Mouse (Mus musculus) olfactory bulb, adult 2 months (tissue): ENCODE measurements around the gene Mrpl42. TPM values are rescaled to one million over a fixed set of nuclear protein-coding genes. Genes with fewer than 3 reads are reported as not detected.

Experiments used
- H3K27ac ChIP-seq: fragments of 200-500 bp; 2 replicates; pipeline ENCODE4 v1.5.1; 2012; ENCODE audit warnings: low read depth, low read length; ENCODE audit not compliant: insufficient read depth
- H3K4me1 ChIP-seq: fragments of 200-500 bp; 2 replicates; pipeline ENCODE4 v1.6.1; 2012; ENCODE audit warnings: low read length; ENCODE audit not compliant: control insufficient read depth, insufficient read depth
- H3K4me3 ChIP-seq: fragments of 200-500 bp; 2 replicates; pipeline ENCODE4 v1.5.1; 2012; ENCODE audit warnings: mild to moderate bottlenecking, low read depth, low read length, moderate library complexity; ENCODE audit not compliant: insufficient read depth
- CTCF ChIP-seq: fragments of 200-500 bp; IDR thresholded peaks from 2 replicates; pipeline ENCODE4 v1.5.1; 2012; ENCODE audit warnings: low read depth, mild to moderate bottlenecking, low read length, moderate library complexity; ENCODE audit not compliant: insufficient read depth
- POLR2A ChIP-seq: fragments of 200-500 bp; IDR thresholded peaks from 2 replicates; pipeline ENCODE4 v1.6.1; 2012; ENCODE audit warnings: mild to moderate bottlenecking, low read depth, low read length, moderate library complexity; ENCODE audit not compliant: insufficient read depth
- WGBS: fragments of 180-500 bp; shearing (Covaris S2); methylation state at CpG from one replicate; pipeline ENCODE4 v1.1.7; 2018; 5-methylcytosine and 5-hydroxymethylcytosine counted together
- polyA plus RNA-seq: library from polyadenylated mRNA; stranded (reverse); fragments of >200 nt; gene quantifications from 2 replicates; pipeline ENCODE4 v1.2.4, GENCODE M21; 2012; ENCODE audit warnings: low replicate concordance; ENCODE audit not compliant: missing spikeins, insufficient read depth, insufficient read length

The Mrpl42 gene
- polyA plus RNA-seq, 1 experiment: not detected

GRCm38 (mm10) chr10:95542916-95543315 is 41.2 kb upstream of the Mrpl42 start:
- WGBS: 75% methylated on average over 4 of the region's 4 CpGs
- no peak for TF ChIP-seq POLR2A
- TF ChIP-seq CTCF: no peak
- Histone ChIP-seq H3K4me1 (no peaks in the 10 kb centered on the region), H3K27ac (no peak overlapping the region), H3K4me3 (no peak overlapping the region)

DNA sequence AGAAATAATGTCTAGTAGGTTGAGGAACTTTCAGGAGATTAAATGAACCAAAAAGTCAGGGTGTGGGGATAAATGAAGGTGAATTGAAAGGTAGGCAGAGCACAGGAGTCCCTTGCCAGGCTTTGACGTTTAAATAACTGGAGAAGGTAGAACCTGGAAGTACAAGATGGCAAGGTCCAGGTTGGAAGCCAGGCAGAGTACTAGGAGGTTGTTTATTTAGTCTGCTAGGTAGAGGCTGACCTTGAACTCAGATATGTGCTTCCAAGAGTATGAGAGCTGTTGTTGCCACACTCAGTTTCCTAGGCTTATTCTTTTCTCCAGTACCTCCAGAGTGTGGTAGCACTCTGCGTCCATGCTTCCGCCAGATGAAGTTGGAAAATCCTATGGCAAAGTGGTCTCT is 38.1 kb upstream of the Mrpl42 start:
- no peak for TF ChIP-seq POLR2A
- no peak overlapping the region for H3K27ac ChIP-seq
- H3K4me1 ChIP-seq: no peaks in the 10 kb centered on the region
- H3K4me3 ChIP-seq: no peak overlapping the region
- 88% methylated on average over 3 of the region's 3 CpGs for WGBS

DNA sequence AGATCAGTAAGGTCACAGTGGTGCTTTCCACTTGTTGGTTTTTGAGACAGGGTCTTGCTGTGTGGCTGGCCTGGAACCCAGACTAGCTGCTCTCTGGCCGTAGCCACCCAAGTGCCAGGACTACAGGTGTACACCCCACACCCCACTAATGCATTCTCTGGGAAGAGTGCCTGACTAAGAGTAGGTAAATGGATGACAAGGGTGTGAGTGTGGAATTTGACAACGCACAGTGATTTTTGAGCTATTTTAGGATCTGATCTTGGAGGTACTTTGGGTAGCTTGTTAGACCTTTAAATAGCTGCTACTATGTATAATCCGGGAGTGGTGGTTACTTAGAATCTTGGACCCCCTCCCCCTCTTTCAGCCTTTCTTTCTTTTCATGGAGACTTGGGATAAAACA is 37.5 kb upstream of the Mrpl42 start:
- TF ChIP-seq CTCF (no peak), POLR2A (no peak)
- Histone ChIP-seq H3K4me3 (no peak overlapping the region), H3K27ac (no peak overlapping the region), H3K4me1 (no peaks in the 10 kb centered on the region)
- 69% methylated on average over 3 of the region's 3 CpGs for WGBS

GRCm38 (mm10) chr10:95536222-95536541 is 34.4 kb upstream of the Mrpl42 start:
- 91% methylated on average over 6 of the region's 6 CpGs for WGBS

GRCm38 (mm10) chr10:95535399-95536221 is 33.9 kb upstream of the Mrpl42 start:
- H3K4me3 ChIP-seq: no peak overlapping the region
- no peak overlapping the region for H3K27ac ChIP-seq
- H3K4me1 ChIP-seq: peaks cover 8% of the 10 kb centered on the region; the same call in 1 of the 2 replicates
- TF ChIP-seq POLR2A (no peak), CTCF (no peak)
- 83% methylated on average over 8 of the region's 8 CpGs for WGBS

More at GRCm38 (mm10) chr10:95536222-95536541, 34.4 kb upstream of the Mrpl42 start:
- H3K4me3 ChIP-seq: no peak overlapping the region
- TF ChIP-seq POLR2A (no peak), CTCF (no peak)
- H3K27ac ChIP-seq: no peak overlapping the region
- H3K4me1 ChIP-seq: peaks cover 8% of the 10 kb centered on the region; the same call in 1 of the 2 replicates

GRCm38 (mm10) chr10:95533382-95533781 is 31.6 kb upstream of the Mrpl42 start:
- WGBS: 74% methylated on average over 7 of the region's 7 CpGs
- Histone ChIP-seq H3K4me3 (no peak overlapping the region), H3K27ac (no peak overlapping the region), H3K4me1 (peaks cover 8% of the 10 kb centered on the region; the same call in 1 of the 2 replicates)
- no peak for TF ChIP-seq POLR2A
- no peak for TF ChIP-seq CTCF

DNA sequence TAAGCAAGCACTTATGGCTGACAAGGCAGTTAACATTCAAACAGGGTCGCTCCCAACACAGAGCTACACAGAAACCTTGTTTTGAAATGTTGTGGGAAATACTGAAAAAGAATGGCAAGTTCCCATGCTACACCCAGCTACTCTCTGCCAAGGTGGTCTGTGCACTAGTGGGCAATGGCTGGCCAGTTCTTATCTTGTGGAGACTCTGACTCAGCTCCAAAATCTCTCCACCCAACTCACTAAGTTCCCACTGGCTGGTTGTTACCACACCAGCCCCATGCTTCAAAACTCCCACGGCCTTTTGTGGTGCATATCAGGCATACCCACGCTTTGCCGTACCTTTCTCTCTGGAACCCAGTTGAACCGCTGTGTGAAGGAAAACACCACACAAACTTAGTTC is 31.2 kb upstream of the Mrpl42 start:
- 80% methylated on average over 5 of the region's 5 CpGs for WGBS
- no peak overlapping the region; the same call in 1 of the 2 replicates for H3K27ac ChIP-seq
- no peak overlapping the region for H3K4me3 ChIP-seq
- peaks cover 8% of the 10 kb centered on the region; the same call in 1 of the 2 replicates for H3K4me1 ChIP-seq
- TF ChIP-seq CTCF (no peak), POLR2A (no peak)

- 42% methylated on average over 2 of the region's 2 CpGs for WGBS
- Histone ChIP-seq H3K4me1 (peaks cover 11% of the 10 kb centered on the region; the same call in 1 of the 2 replicates), H3K27ac (no peak overlapping the region), H3K4me3 (no peak overlapping the region)
- TF ChIP-seq CTCF (no peak), POLR2A (no peak)
These were observed 28.9 kb upstream of the Mrpl42 start for GRCm38 (mm10) chr10:95530551-95531121.

DNA sequence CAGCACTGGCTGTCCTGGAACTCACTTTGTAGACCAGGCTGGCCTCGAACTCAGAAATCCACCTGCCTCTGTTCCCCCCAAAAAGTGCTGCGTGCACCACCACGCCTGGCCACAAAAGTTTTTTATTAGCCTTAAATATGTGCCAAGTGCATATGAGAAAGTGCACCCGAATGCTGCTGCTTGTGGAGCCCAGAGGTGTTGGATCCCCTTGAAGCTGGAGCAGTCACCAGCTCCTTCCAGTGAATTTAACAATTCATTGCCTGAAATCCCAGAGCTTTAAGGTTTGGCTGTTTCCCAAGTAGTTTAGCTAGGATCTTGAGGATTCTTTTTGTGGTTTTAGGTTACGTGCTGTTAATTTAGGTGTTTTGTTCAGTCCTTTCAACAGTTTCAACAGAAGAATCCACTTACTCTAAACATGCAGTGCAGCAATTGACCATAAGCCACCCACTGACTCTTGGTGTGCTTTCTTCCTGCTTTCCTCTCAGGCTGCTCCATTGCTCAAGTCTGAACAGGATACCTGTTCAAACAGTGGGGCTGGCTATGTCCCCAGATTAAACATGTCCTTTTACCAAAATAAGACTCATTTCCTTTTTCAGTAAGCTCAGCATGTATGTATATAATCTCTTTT is 24.9 kb upstream of the Mrpl42 start:
- no peak for TF ChIP-seq CTCF
- no peak for TF ChIP-seq POLR2A
- 60% methylated on average over 5 of the region's 5 CpGs for WGBS

More for the DNA sequence above, 24.9 kb upstream of the Mrpl42 start:
- H3K4me1 ChIP-seq: peaks cover 3% of the 10 kb centered on the region; the same call in 1 of the 2 replicates
- no peak overlapping the region for H3K4me3 ChIP-seq
- H3K27ac ChIP-seq: no peak overlapping the region
